Mouse (Mus musculus): Measurements from ENCODE around the gene Mrpl48. TPM values are rescaled to one million over a fixed set of nuclear protein-coding genes. Genes with fewer than 3 reads are reported as not detected.
A peak's percentile ranks its signal among the peaks of the same experiment; 100 is the strongest.

Gene Mrpl48
- total and polyA plus RNA-seq, 3 experiments: 39.5 to 67.3 TPM; not detected in 1

GRCm38 (mm10) chr7:100561861-100562587 lies 46.1 kb downstream of the Mrpl48 start:
- peaks cover 0 to 4% of the 10 kb centered on the region in 2 experiments; a peak in 3 of 4 replicates for H3K36me3 ChIP-seq (ENCODE audit: control insufficient read depth in 1 of 2, insufficient read depth in 2 of 2, low read length in 2 of 2)

GRCm38 (mm10) chr7:100559331-100559730 lies 48.8 kb downstream of the Mrpl48 start:
- no peaks in the 10 kb centered on the region for H3K27me3 ChIP-seq (ENCODE audit: control insufficient read depth in 1 of 2, insufficient read depth in 2 of 2, low read length in 2 of 2)
- peaks cover 0 to 4% of the 10 kb centered on the region in 2 experiments; a peak in 3 of 4 replicates for H3K36me3 ChIP-seq (ENCODE audit: control insufficient read depth in 1 of 2, insufficient read depth in 2 of 2, low read length in 2 of 2)
- H3K4me1 ChIP-seq (ENCODE audit: control insufficient read depth in 1 of 2, insufficient read depth in 2 of 2, low read length in 2 of 2): 0 out of 4 replicates have a peak, but pooled peaks cover 0 to 3% of the 10 kb centered on the region in 2 experiments
- peak; percentile 32 for DNase-seq (ENCODE audit: low read depth, low spot score)
- 0 out of 2 replicates have a peak, but pooled peaks have one; percentile 30 for TF ChIP-seq TCF12 (IDR thresholded peaks at IDR 0.05; ENCODE audit: low read depth, low read length)
- TF ChIP-seq EP300 (IDR thresholded peaks at IDR 0.05; ENCODE audit: low read depth in 1 of 2, low read length in 2 of 2): 0 out of 4 replicates have a peak, but pooled peaks have one; percentile 9 to 24
- peak; percentile 32; the same call in 1 of the 2 replicates for TF ChIP-seq GATA1 (IDR thresholded peaks at IDR 0.05; ENCODE audit: low read depth, low read length)
- TF ChIP-seq MYC (IDR thresholded peaks at IDR 0.05; ENCODE audit: low read depth, low read length): no peak
- no peak overlapping the region for H3K27ac ChIP-seq (ENCODE audit: control insufficient read depth, low read depth, low read length)
- no peak overlapping the region for H3K9ac ChIP-seq (ENCODE audit: control insufficient read depth, low read depth, low read length, poor library complexity, severe bottlenecking)
- H3K79me2 ChIP-seq (ENCODE audit: control insufficient read depth, insufficient read depth, low read length, poor library complexity): no peaks in the 10 kb centered on the region
- no peaks in the 10 kb centered on the region for H3K9me3 ChIP-seq (replicated peaks; ENCODE audit: insufficient read depth, low read length)
- H3K4me3 ChIP-seq (ENCODE audit: control insufficient read depth in 1 of 2, insufficient read depth in 1 of 2, low read depth in 2 of 2, low read length in 2 of 2): no peak overlapping the region

More at GRCm38 (mm10) chr7:100561861-100562587, 46.1 kb downstream of the Mrpl48 start:
- no peaks in the 10 kb centered on the region for H3K9me3 ChIP-seq (replicated peaks; ENCODE audit: insufficient read depth, low read length)
- H3K4me1 ChIP-seq (ENCODE audit: control insufficient read depth in 1 of 2, insufficient read depth in 2 of 2, low read length in 2 of 2): 0 out of 4 replicates have a peak, but pooled peaks cover 0 to 3% of the 10 kb centered on the region in 2 experiments
- no peaks in the 10 kb centered on the region for H3K27me3 ChIP-seq (ENCODE audit: control insufficient read depth in 1 of 2, insufficient read depth in 2 of 2, low read length in 2 of 2)
- no peak for DNase-seq (ENCODE audit: low read depth, low spot score)
- H3K9ac ChIP-seq (ENCODE audit: control insufficient read depth, low read depth, low read length, poor library complexity, severe bottlenecking): no peak overlapping the region
- H3K79me2 ChIP-seq (ENCODE audit: control insufficient read depth, insufficient read depth, low read length, poor library complexity): no peaks in the 10 kb centered on the region
- H3K27ac ChIP-seq (ENCODE audit: control insufficient read depth, low read depth, low read length): no peak overlapping the region
- no peak overlapping the region for H3K4me3 ChIP-seq (ENCODE audit: control insufficient read depth in 1 of 2, insufficient read depth in 1 of 2, low read depth in 2 of 2, low read length in 2 of 2)
- TF ChIP-seq TCF12 (IDR thresholded peaks at IDR 0.05; ENCODE audit: low read depth, low read length): no peak
- no peak for TF ChIP-seq SIN3A (IDR thresholded peaks at IDR 0.05; ENCODE audit: low read length)

DNA sequence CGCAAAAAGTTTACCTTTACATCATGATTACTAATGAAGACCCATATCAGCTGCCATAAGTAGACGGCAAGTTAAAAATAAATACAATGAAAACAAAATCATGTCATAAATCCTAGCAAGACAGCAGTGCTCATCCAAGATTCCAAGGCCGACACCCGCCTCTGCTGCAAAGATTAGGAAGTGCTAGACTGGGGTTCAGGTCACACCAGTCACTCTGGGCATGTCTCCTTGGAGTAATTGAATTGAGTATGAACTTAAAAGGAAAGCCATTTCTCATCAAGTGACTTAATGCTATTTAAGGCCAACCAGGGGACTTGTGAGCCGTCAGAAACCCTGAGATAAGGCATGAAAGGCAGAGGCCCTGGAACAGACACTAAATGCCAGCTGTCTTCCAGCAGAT lies 50.9 kb downstream of the Mrpl48 start:
- Histone ChIP-seq H3K27me3 (ENCODE audit: control insufficient read depth in 1 of 2, insufficient read depth in 2 of 2, low read length in 2 of 2) (no peaks in the 10 kb centered on the region), H3K9ac (ENCODE audit: control insufficient read depth, low read depth, low read length, poor library complexity, severe bottlenecking) (no peak overlapping the region), H3K4me3 (ENCODE audit: control insufficient read depth in 1 of 2, insufficient read depth in 1 of 2, low read depth in 2 of 2, low read length in 2 of 2) (no peak overlapping the region), H3K27ac (ENCODE audit: control insufficient read depth, low read depth, low read length) (no peak overlapping the region), H3K9me3 (replicated peaks; ENCODE audit: insufficient read depth, low read length) (no peaks in the 10 kb centered on the region), H3K4me1 (ENCODE audit: control insufficient read depth in 1 of 2, insufficient read depth in 2 of 2, low read length in 2 of 2) (0 out of 4 replicates have a peak, but pooled peaks cover 0 to 3% of the 10 kb centered on the region in 2 experiments), H3K36me3 (ENCODE audit: control insufficient read depth in 1 of 2, insufficient read depth in 2 of 2, low read length in 2 of 2) (peaks cover 0 to 4% of the 10 kb centered on the region in 2 experiments; a peak in 3 of 4 replicates), H3K79me2 (ENCODE audit: control insufficient read depth, insufficient read depth, low read length, poor library complexity) (no peaks in the 10 kb centered on the region)
- no peak for TF ChIP-seq CHD1 (IDR thresholded peaks at IDR 0.05; ENCODE audit: low read depth, low read length)
- no peak for TF ChIP-seq ZKSCAN1 (IDR thresholded peaks at IDR 0.05; ENCODE audit: low read depth, low read length)
- TF ChIP-seq EP300 (IDR thresholded peaks at IDR 0.05; ENCODE audit: low read depth in 1 of 2, low read length in 2 of 2): no peak
- TF ChIP-seq ZC3H11A (IDR thresholded peaks at IDR 0.05; ENCODE audit: low read depth, low read length): no peak
- TF ChIP-seq MYB (IDR thresholded peaks at IDR 0.05; ENCODE audit: low read depth, low read length): no peak
- TF ChIP-seq RAD21 (IDR thresholded peaks at IDR 0.05; ENCODE audit: low read depth, low read length): no peak
- TF ChIP-seq POLR2A (IDR thresholded peaks at IDR 0.05; ENCODE audit: control insufficient read depth in 1 of 2, insufficient read depth in 1 of 2, low read depth in 1 of 2, low read length in 2 of 2, poor library complexity in 1 of 2): no peak
- no peak for TF ChIP-seq POLR2AphosphoS5 (IDR thresholded peaks at IDR 0.05; ENCODE audit: borderline replicate concordance, low read depth, low read length)
- DNase-seq (ENCODE audit: low read depth, low spot score): no peak
